Mouse (Mus musculus): ENCODE measurements around the gene Ccdc47. TPM values are rescaled to one million over a fixed set of nuclear protein-coding genes. Genes with fewer than 3 reads are reported as not detected.

The Ccdc47 gene
- polyA plus RNA-seq, 1 experiment from 2014 or later: 58.9 TPM

- H3K36me3 ChIP-seq (ENCODE audit: control insufficient read depth, insufficient read depth, low read length): peaks cover 24% of the 10 kb centered on the region
- H3K27me3 ChIP-seq (ENCODE audit: control insufficient read depth, insufficient read depth, low read length): no peaks in the 10 kb centered on the region
- 33% methylated on average over 22 of the region's 22 CpGs for WGBS (ENCODE audit: insufficient replicate concordance)
- H3K4me1 ChIP-seq (ENCODE audit: control insufficient read depth, insufficient read depth, low read length): peaks cover 24% of the 10 kb centered on the region
- no peak for ATAC-seq (replicated peaks; ENCODE audit: insufficient number of reproducible peaks, low FRiP score, low TSS enrichment)
- H3K27ac ChIP-seq (ENCODE audit: low read depth, low read length): peak within 1 kb of the TSS; percentile 94
- peak within 1 kb of the TSS; percentile 94 for H3K9ac ChIP-seq (ENCODE audit: low read depth, low read length)
- H3K4me3 ChIP-seq (ENCODE audit: low read depth, low read length): peak within 1 kb of the TSS; percentile 90
- no peaks in the 10 kb centered on the region for H3K9me3 ChIP-seq (replicated peaks; ENCODE audit: control insufficient read depth, low read length)
- H3K4me2 ChIP-seq: peak within 1 kb of the TSS; percentile 95
Observed at GRCm38 (mm10) chr11:106160841-106161721, 55.1 kb downstream of the Ccdc47 start, which contains the start of the genes Gm10840 and Limd2. Gene Gm10840 (plus strand): TSS chr11:106160850. Gene Limd2 (minus strand): TSS chr11:106160860.

GRCm38 (mm10) chr11:106159921-106160840, 56.0 kb downstream of the Ccdc47 start:
- peaks cover 24% of the 10 kb centered on the region for H3K4me1 ChIP-seq (ENCODE audit: control insufficient read depth, insufficient read depth, low read length)
- H3K36me3 ChIP-seq (ENCODE audit: control insufficient read depth, insufficient read depth, low read length): peaks cover 22% of the 10 kb centered on the region
- H3K27me3 ChIP-seq (ENCODE audit: control insufficient read depth, insufficient read depth, low read length): no peaks in the 10 kb centered on the region
- H3K4me2 ChIP-seq: peak overlapping the region; percentile 95
- H3K9me3 ChIP-seq (replicated peaks; ENCODE audit: control insufficient read depth, low read length): no peaks in the 10 kb centered on the region
- H3K4me3 ChIP-seq (ENCODE audit: low read depth, low read length): peak overlapping the region; percentile 90
- ATAC-seq (replicated peaks; ENCODE audit: insufficient number of reproducible peaks, low FRiP score, low TSS enrichment): peak; percentile 59
- WGBS (ENCODE audit: insufficient replicate concordance): under 1% methylated on average over 77 of the region's 106 CpGs
- H3K9ac ChIP-seq (ENCODE audit: low read depth, low read length): peak overlapping the region; percentile 94
- H3K27ac ChIP-seq (ENCODE audit: low read depth, low read length): peak overlapping the region; percentile 94

GRCm38 (mm10) chr11:106159216-106159920, 56.8 kb downstream of the Ccdc47 start:
- Histone ChIP-seq H3K27me3 (ENCODE audit: control insufficient read depth, insufficient read depth, low read length) (no peaks in the 10 kb centered on the region), H3K4me2 (peak overlapping the region; percentile 95), H3K4me3 (ENCODE audit: low read depth, low read length) (peak overlapping the region; percentile 90), H3K9ac (ENCODE audit: low read depth, low read length) (peak overlapping the region; percentile 94), H3K36me3 (ENCODE audit: control insufficient read depth, insufficient read depth, low read length) (peaks cover 29% of the 10 kb centered on the region), H3K27ac (ENCODE audit: low read depth, low read length) (peak overlapping the region; percentile 94), H3K4me1 (ENCODE audit: control insufficient read depth, insufficient read depth, low read length) (peaks cover 24% of the 10 kb centered on the region), H3K9me3 (replicated peaks; ENCODE audit: control insufficient read depth, low read length) (no peaks in the 10 kb centered on the region)
- under 1% methylated on average over 25 of the region's 25 CpGs for whole genome bisulfite sequencing (ENCODE audit: insufficient replicate concordance)
- peak; percentile 49; the same call in 1 of the 2 replicates for ATAC-seq (replicated peaks; ENCODE audit: insufficient number of reproducible peaks, low FRiP score, low TSS enrichment)

- WGBS (ENCODE audit: insufficient replicate concordance): 34% methylated on average over 9 of the region's 9 CpGs
- no peak for ATAC-seq (replicated peaks; ENCODE audit: insufficient number of reproducible peaks, low FRiP score, low TSS enrichment)
Observed at GRCm38 (mm10) chr11:106158930-106159215, 57.3 kb downstream of the Ccdc47 start.

GRCm38 (mm10) chr11:106158081-106158929, 57.8 kb downstream of the Ccdc47 start:
- peak overlapping the region; percentile 95 for H3K4me2 ChIP-seq
- peak overlapping the region; percentile 94 for H3K9ac ChIP-seq (ENCODE audit: low read depth, low read length)
- peaks cover 20% of the 10 kb centered on the region for H3K4me1 ChIP-seq (ENCODE audit: control insufficient read depth, insufficient read depth, low read length)
- 60% methylated on average over 14 of the region's 14 CpGs for WGBS (ENCODE audit: insufficient replicate concordance)
- H3K4me3 ChIP-seq (ENCODE audit: low read depth, low read length): peak overlapping the region; percentile 90
- H3K27me3 ChIP-seq (ENCODE audit: control insufficient read depth, insufficient read depth, low read length): no peaks in the 10 kb centered on the region
- ATAC-seq (replicated peaks; ENCODE audit: insufficient number of reproducible peaks, low FRiP score, low TSS enrichment): no peak
- peak overlapping the region; percentile 94 for H3K27ac ChIP-seq (ENCODE audit: low read depth, low read length)
- H3K9me3 ChIP-seq (replicated peaks; ENCODE audit: control insufficient read depth, low read length): no peaks in the 10 kb centered on the region
- peaks cover 27% of the 10 kb centered on the region for H3K36me3 ChIP-seq (ENCODE audit: control insufficient read depth, insufficient read depth, low read length)

More at GRCm38 (mm10) chr11:106158930-106159215, 57.3 kb downstream of the Ccdc47 start:
- peak overlapping the region; percentile 95 for H3K4me2 ChIP-seq
- no peaks in the 10 kb centered on the region for H3K27me3 ChIP-seq (ENCODE audit: control insufficient read depth, insufficient read depth, low read length)
- no peaks in the 10 kb centered on the region for H3K9me3 ChIP-seq (replicated peaks; ENCODE audit: control insufficient read depth, low read length)
- H3K27ac ChIP-seq (ENCODE audit: low read depth, low read length): peak overlapping the region; percentile 94
- peak overlapping the region; percentile 94 for H3K9ac ChIP-seq (ENCODE audit: low read depth, low read length)
- peak overlapping the region; percentile 90 for H3K4me3 ChIP-seq (ENCODE audit: low read depth, low read length)
- H3K36me3 ChIP-seq (ENCODE audit: control insufficient read depth, insufficient read depth, low read length): peaks cover 32% of the 10 kb centered on the region
- H3K4me1 ChIP-seq (ENCODE audit: control insufficient read depth, insufficient read depth, low read length): peaks cover 21% of the 10 kb centered on the region

GRCm38 (mm10) chr11:106157154-106157553, 59.0 kb downstream of the Ccdc47 start:
- Histone ChIP-seq H3K27me3 (ENCODE audit: control insufficient read depth, insufficient read depth, low read length) (no peaks in the 10 kb centered on the region), H3K4me1 (ENCODE audit: control insufficient read depth, insufficient read depth, low read length) (peaks cover 20% of the 10 kb centered on the region), H3K9ac (ENCODE audit: low read depth, low read length) (no peak overlapping the region), H3K27ac (ENCODE audit: low read depth, low read length) (no peak overlapping the region), H3K4me2 (no peak overlapping the region), H3K9me3 (replicated peaks; ENCODE audit: control insufficient read depth, low read length) (no peaks in the 10 kb centered on the region), H3K36me3 (ENCODE audit: control insufficient read depth, insufficient read depth, low read length) (peaks cover 31% of the 10 kb centered on the region), H3K4me3 (ENCODE audit: low read depth, low read length) (no peak overlapping the region)
- whole genome bisulfite sequencing (ENCODE audit: insufficient replicate concordance): 80% methylated on average over 7 of the region's 7 CpGs
- ATAC-seq (replicated peaks; ENCODE audit: insufficient number of reproducible peaks, low FRiP score, low TSS enrichment): no peak

DNA sequence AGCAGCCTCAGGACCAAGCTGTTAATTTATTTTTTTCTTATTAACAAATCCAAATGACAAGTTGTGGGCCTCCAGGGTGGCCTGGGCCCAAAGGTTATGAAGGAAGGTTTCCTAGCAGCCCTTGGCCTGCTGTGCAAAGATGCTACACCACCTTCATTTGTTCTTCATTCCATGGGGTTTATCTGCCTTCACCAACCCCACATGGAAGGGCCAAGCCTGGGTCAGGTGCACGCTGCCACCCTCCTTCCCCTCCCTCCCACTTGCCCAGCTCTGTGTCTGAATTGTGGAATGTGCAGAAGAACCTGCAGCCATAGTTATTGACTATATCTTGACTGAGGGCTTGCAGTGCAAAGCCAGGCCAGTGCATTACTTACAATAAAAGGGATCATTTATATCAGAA, 59.9 kb downstream of the Ccdc47 start:
- Histone ChIP-seq H3K9ac (ENCODE audit: low read depth, low read length) (no peak overlapping the region), H3K27ac (ENCODE audit: low read depth, low read length) (no peak overlapping the region), H3K4me3 (ENCODE audit: low read depth, low read length) (no peak overlapping the region), H3K9me3 (replicated peaks; ENCODE audit: control insufficient read depth, low read length) (no peaks in the 10 kb centered on the region), H3K36me3 (ENCODE audit: control insufficient read depth, insufficient read depth, low read length) (peaks cover 37% of the 10 kb centered on the region), H3K4me2 (no peak overlapping the region), H3K27me3 (ENCODE audit: control insufficient read depth, insufficient read depth, low read length) (no peaks in the 10 kb centered on the region), H3K4me1 (ENCODE audit: control insufficient read depth, insufficient read depth, low read length) (peaks cover 20% of the 10 kb centered on the region)
- no peak for ATAC-seq (replicated peaks; ENCODE audit: insufficient number of reproducible peaks, low FRiP score, low TSS enrichment)
- 86% methylated on average over 1 of the region's 1 CpGs for WGBS (ENCODE audit: insufficient replicate concordance)

Measured in heart, embryonic 11.5 days (tissue).